ENCODE assay signal across 25 mouse cellular contexts in the genomic region with DNA sequence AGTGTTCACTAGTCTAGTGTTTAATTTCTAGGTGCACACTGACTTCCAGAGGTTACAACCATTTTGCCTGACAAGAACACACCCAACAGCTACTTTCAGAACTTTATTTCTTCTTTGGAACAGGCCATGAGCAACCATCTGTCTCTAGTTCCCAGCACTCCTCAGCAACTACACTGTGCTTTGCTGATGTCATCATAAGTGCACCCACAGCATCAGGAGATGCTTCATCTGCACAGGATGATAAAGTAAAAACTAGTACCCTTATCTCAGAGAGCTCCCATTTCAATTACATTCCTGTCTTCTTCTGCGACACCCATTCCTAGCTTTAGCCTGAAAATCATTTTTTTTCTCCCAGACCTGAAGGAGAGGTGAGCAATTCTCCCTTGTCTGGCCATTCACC. TPM values are rescaled to one million over a fixed set of nuclear protein-coding genes. Genes with fewer than 3 reads are reported as not detected.
DNase-seq lines count a peak whose midpoint lies in the region; ATAC-seq and TF ChIP-seq lines count a peak whose summit lies in the region.
"Had no signal": no experiment of that assay in that cellular context is flagged by ENCODE, and none has a peak within 500 bp of the region (broad histone marks: within the 10 kb centered on the region; RNA-seq: fewer than 3 reads in every experiment).

No protein-coding gene starts in this region.

- H3K79me2 ChIP-seq in MEL (ENCODE audit: control insufficient read depth, insufficient read depth, low read length, poor library complexity), result no peaks in the 10 kb centered on the region

- no peak for TF ChIP-seq RAD21 in MEL (IDR thresholded peaks at IDR 0.05; ENCODE audit: low read depth, low read length)

- no peak for DNase-seq in liver, embryonic 13.5 days
- DNase-seq in liver, result no peak
- DNase-seq in MEL (ENCODE audit: low read depth, low spot score), result peak; percentile 22
- DNase-seq in adrenal gland, postnatal 4 days (ENCODE audit: low spot score in 2 of 2), result no peak
- DNase-seq: adrenal gland, adult 8-10 months; adrenal gland, postnatal 14 days; adrenal gland, postnatal 36 days; cerebellum, adult 11 months; cerebellum, adult 18-20 months; cerebellum, adult 8-10 months; cerebellum, adult 9-11 months; cerebellum, postnatal 14 days; cerebellum, postnatal 36 days; embryo, embryonic 11 days had no signal

- peaks cover 20% of the 10 kb centered on the region for H3K4me1 ChIP-seq in liver, embryonic 13.5 days (replicated peaks)
- peaks cover 5% of the 10 kb centered on the region in 2 experiments for H3K4me1 ChIP-seq in MEL (ENCODE audit: control insufficient read depth in 1 of 2, insufficient read depth in 2 of 2, low read length in 2 of 2)
- peaks cover 4% of the 10 kb centered on the region for H3K4me1 ChIP-seq in liver, embryonic 16.5 days (ENCODE audit: control insufficient read depth, low read depth, low read length)

- 23% methylated on average over 1 of the region's 1 CpGs for WGBS in liver, embryonic 13.5 days (ENCODE audit: insufficient replicate concordance)
- 47% methylated on average over 1 of the region's 1 CpGs for WGBS in liver, embryonic 16.5 days (ENCODE audit: insufficient replicate concordance)

- H3K27ac ChIP-seq in liver, embryonic 13.5 days, result no peak overlapping the region
- no peak overlapping the region for H3K27ac ChIP-seq in MEL (ENCODE audit: control insufficient read depth, low read depth, low read length)
- no peak overlapping the region for H3K27ac ChIP-seq in liver, embryonic 16.5 days (ENCODE audit: low read length)
- H3K27ac ChIP-seq: embryonic facial prominence, embryonic 13.5 days; embryonic facial prominence, embryonic 15.5 days; forebrain, embryonic 10.5 days; forebrain, embryonic 12.5 days had no signal

- TF ChIP-seq POLR2A in MEL (IDR thresholded peaks at IDR 0.05; ENCODE audit: control insufficient read depth in 1 of 2, insufficient read depth in 1 of 2, low read depth in 1 of 2, low read length in 2 of 2, poor library complexity in 1 of 2), result no peak

- no peaks in the 10 kb centered on the region for H3K27me3 ChIP-seq in liver, embryonic 13.5 days
- H3K27me3 ChIP-seq in MEL (ENCODE audit: control insufficient read depth in 1 of 2, insufficient read depth in 2 of 2, low read length in 2 of 2), result no peaks in the 10 kb centered on the region
- H3K27me3 ChIP-seq in liver, embryonic 16.5 days (ENCODE audit: control insufficient read depth, insufficient read depth, low read depth, low read length), result no peaks in the 10 kb centered on the region
- H3K27me3 ChIP-seq: embryonic facial prominence, embryonic 13.5 days; embryonic facial prominence, embryonic 15.5 days; forebrain, embryonic 12.5 days; Patski had no signal

- no peaks in the 10 kb centered on the region for H3K9me3 ChIP-seq in liver, embryonic 13.5 days (replicated peaks)
- H3K9me3 ChIP-seq in MEL (replicated peaks; ENCODE audit: insufficient read depth, low read length), result no peaks in the 10 kb centered on the region
- no peaks in the 10 kb centered on the region for H3K9me3 ChIP-seq in liver, embryonic 16.5 days (replicated peaks; ENCODE audit: control insufficient read depth, low read length)
- H3K9me3 ChIP-seq: embryonic facial prominence, embryonic 13.5 days; embryonic facial prominence, embryonic 15.5 days; forebrain, embryonic 10.5 days; forebrain, embryonic 12.5 days had no signal

- H3K36me3 ChIP-seq in liver, embryonic 13.5 days, result peaks cover 23% of the 10 kb centered on the region
- H3K36me3 ChIP-seq in MEL (ENCODE audit: control insufficient read depth in 1 of 2, insufficient read depth in 2 of 2, low read length in 2 of 2), result peaks cover 12% of the 10 kb centered on the region in 2 experiments
- H3K36me3 ChIP-seq in liver, embryonic 16.5 days (ENCODE audit: control insufficient read depth, insufficient read depth), result no peaks in the 10 kb centered on the region; the same call in 1 of the 2 replicates

- H3K9ac ChIP-seq in liver, embryonic 13.5 days, result no peak overlapping the region
- H3K9ac ChIP-seq in MEL (ENCODE audit: control insufficient read depth, low read depth, low read length, poor library complexity, severe bottlenecking), result no peak overlapping the region
- H3K9ac ChIP-seq in liver, embryonic 16.5 days (ENCODE audit: low read depth, low read length), result no peak overlapping the region
- H3K9ac ChIP-seq: embryonic facial prominence, embryonic 13.5 days; embryonic facial prominence, embryonic 15.5 days; forebrain, embryonic 12.5 days had no signal

- H3K4me3 ChIP-seq in liver, embryonic 13.5 days (replicated peaks), result no peak overlapping the region
- H3K4me3 ChIP-seq in MEL (ENCODE audit: control insufficient read depth in 1 of 2, insufficient read depth in 1 of 2, low read depth in 2 of 2, low read length in 2 of 2), result no peak overlapping the region
- H3K4me3 ChIP-seq in liver, embryonic 16.5 days (ENCODE audit: low read depth, low read length), result no peak overlapping the region
- H3K4me3 ChIP-seq: embryonic facial prominence, embryonic 13.5 days; embryonic facial prominence, embryonic 15.5 days; erythroblast, embryonic 14.5 days; forebrain, embryonic 10.5 days; forebrain, embryonic 12.5 days had no signal

- TF ChIP-seq EP300 in MEL (IDR thresholded peaks at IDR 0.05; ENCODE audit: low read depth in 1 of 2, low read length in 2 of 2), result peak in 1 of 2 experiments; percentile 21; a peak in 1 of 4 replicates

- peak; percentile 77 for ATAC-seq in liver, embryonic 13.5 days (ENCODE audit: low read depth)
- ATAC-seq in liver, embryonic 16.5 days (ENCODE audit: low read depth), result 0 out of 2 replicates have a peak, but pooled peaks have one; percentile 39
- no peak for ATAC-seq in granulocyte monocyte progenitor cell, adult 5-6 weeks (replicated peaks; ENCODE audit: poor library complexity, severe bottlenecking)
- ATAC-seq: activated CD4-positive, CD25-positive, alpha-beta regulatory T cell, adult 4 months; forebrain, embryonic 14.5 days; forebrain, embryonic 16.5 days; Patski had no signal

- no peak for TF ChIP-seq CTCF in MEL (IDR thresholded peaks at IDR 0.05 in 2 of 3, conservative IDR thresholded peaks at IDR 0.05 in 1 of 3; ENCODE audit: control insufficient read depth in 1 of 3, insufficient read depth in 1 of 3, low read depth in 2 of 3, low read length in 3 of 3, poor library complexity in 1 of 3, severe bottlenecking in 1 of 3)

- H3K4me2 ChIP-seq in liver, embryonic 13.5 days, result no peak overlapping the region
- no peak overlapping the region for H3K4me2 ChIP-seq in liver, embryonic 16.5 days (ENCODE audit: low read depth, low read length)
- H3K4me2 ChIP-seq: embryonic facial prominence, embryonic 13.5 days; embryonic facial prominence, embryonic 15.5 days; forebrain, embryonic 12.5 days had no signal

TF ChIP-seq in MEL, 35 proteins besides CTCF, POLR2A, EP300 and RAD21:
- TF ChIP-seq MEF2A (IDR thresholded peaks at IDR 0.05; ENCODE audit: extremely low read depth, insufficient replicate concordance, low read depth, low read length, poor library complexity, severe bottlenecking) (no peak), USF2 (IDR thresholded peaks at IDR 0.05; ENCODE audit: borderline replicate concordance in 1 of 2, insufficient read depth in 1 of 2, low read depth in 1 of 2, low read length in 2 of 2) (no peak), TBP (IDR thresholded peaks at IDR 0.05; ENCODE audit: low read depth, low read length) (no peak), MAX (IDR thresholded peaks at IDR 0.05; ENCODE audit: low read length) (no peak)
TF ChIP-seq in MEL: peak in this region for 0.

RNA-seq across cellular contexts. Expression of a gene that starts 51.9 kb away (rescaled TPM):
- polyA plus RNA-seq in liver, embryonic 13.5 days (2015; fragmentation: Nextera tagmentation; extraction: Ambion mirVana), result 9.0 and 12.4 TPM in 2 replicates
- 14.9 and 17.4 TPM in 2 replicates for total RNA-seq in MEL (2012; rRNA removed)
- polyA plus RNA-seq in MEL (2012; ENCODE audit: insufficient read depth in 1 of 2, insufficient read length in 2 of 2, low read depth in 1 of 2, low replicate concordance in 2 of 2, missing spikeins in 1 of 2), result 10 to 100 TPM in 1 of 2 experiments, not detected in 1; 30.5 TPM
- polyA plus RNA-seq in liver, embryonic 16.5 days (2015; fragmentation: Nextera tagmentation; extraction: Ambion mirVana), result 7.5 and 8.6 TPM in 2 replicates
- total RNA-seq in adrenal gland, postnatal 4 days (2021), result 10 to 100 TPM; 19.3 to 23.2 TPM
- 26.7 and 30.1 TPM in 2 replicates for total RNA-seq in granulocyte monocyte progenitor cell, adult 5-6 weeks (2014; fragmentation: Nextera tagmentation)
- 28.4 and 33.3 TPM in 2 replicates for total RNA-seq in granulocyte monocyte progenitor cell, adult 5-6 weeks (2017)
